Mouse (Mus musculus) CH12.LX (cell line): ENCODE results near the gene Adam15. TPM values are rescaled to one million over a fixed set of nuclear protein-coding genes. Genes with fewer than 3 reads are reported as not detected.

Experiments
- DNase-seq: peaks from one replicate; pipeline ENCODE4 v3.0.0-alpha.2; 2013; ENCODE audit errors: extremely low read depth
- H3K27ac ChIP-seq: 2 replicates; pipeline ENCODE4 v1.5.1; 2012; ENCODE audit warnings: low read depth, mild to moderate bottlenecking, control low read depth, moderate library complexity; ENCODE audit not compliant: insufficient read depth
- H3K27me3 ChIP-seq: replicated peaks from 2 replicates; pipeline ENCODE3; 2012; ENCODE audit warnings: inconsistent platforms
- H3K36me3 ChIP-seq, 2 experiments: replicated peaks in 1 of 2; 2 replicates each; pipeline versions ENCODE3 to v1.6.1; 2012; ENCODE audit warnings: inconsistent platforms in 1 of 2, low read length in 1 of 2, mild to moderate bottlenecking in 1 of 2, mixed read lengths in 1 of 2, moderate library complexity in 1 of 2; ENCODE audit not compliant: control insufficient read depth in 1 of 2, insufficient read depth in 1 of 2
- H3K4me1 ChIP-seq, 2 experiments: 2 replicates each; pipeline ENCODE4 v1.6.1; 2012; ENCODE audit warnings: inconsistent platforms in 1 of 2, moderate library complexity in 1 of 2; ENCODE audit not compliant: insufficient read depth in 2 of 2, control insufficient read depth in 1 of 2
- H3K4me2 ChIP-seq: 2 replicates; pipeline ENCODE4 v1.6.1; 2012; ENCODE audit warnings: low read depth, mild to moderate bottlenecking, control low read depth; ENCODE audit not compliant: poor library complexity, insufficient read depth, severe bottlenecking
- H3K4me3 ChIP-seq, 3 experiments: fragments of 150-350 bp in 1 of 3; sonication (generic) in 1 of 3; replicated peaks in 1 of 3; 2 replicates each; pipeline versions ENCODE3 to v1.5.1; 2011 to 2012; ENCODE audit warnings: low read depth in 2 of 3, low read length in 2 of 3, mild to moderate bottlenecking in 2 of 3, moderate library complexity in 2 of 3, control low read depth in 1 of 3, improper control_type of control experiment in 1 of 3, inconsistent platforms in 1 of 3, mixed read lengths in 1 of 3; ENCODE audit not compliant: poor library complexity in 1 of 3
- H3K79me2 ChIP-seq: replicated peaks from 2 replicates; pipeline ENCODE4 v1.6.1; 2012; ENCODE audit warnings: mild to moderate bottlenecking, moderate library complexity; ENCODE audit not compliant: control insufficient read depth, poor library complexity, insufficient read depth, severe bottlenecking; ENCODE audit errors: extremely low read depth
- H3K9ac ChIP-seq: 2 replicates; pipeline ENCODE4 v1.6.1; 2012; ENCODE audit warnings: low read depth, mild to moderate bottlenecking, control low read depth, moderate library complexity; ENCODE audit not compliant: insufficient read depth
- H3K9me3 ChIP-seq: replicated peaks from 2 replicates; pipeline ENCODE3; 2012; ENCODE audit warnings: low read length, inconsistent platforms, mixed read lengths
- BHLHE40 ChIP-seq: IDR thresholded peaks from 2 replicates; pipeline ENCODE4 v1.6.1; 2011; ENCODE audit warnings: mild to moderate bottlenecking, low read depth, low read length, improper control_type of control experiment
- CHD1 ChIP-seq: IDR thresholded peaks from 2 replicates; pipeline ENCODE4 v1.6.1; 2012; ENCODE audit warnings: low read depth, low read length, improper control_type of control experiment, inconsistent platforms
- CHD2 ChIP-seq: IDR thresholded peaks from 2 replicates; pipeline ENCODE4 v1.6.1; 2011; ENCODE audit warnings: low read length, improper control_type of control experiment
- CTCF ChIP-seq, 2 experiments: IDR thresholded peaks in 1 of 2; conservative IDR thresholded peaks in 1 of 2; 2 replicates each; pipeline ENCODE4 v1.5.1; 2011 to 2012; ENCODE audit warnings: low read depth in 2 of 2, low read length in 2 of 2, improper control_type of control experiment in 1 of 2, inconsistent platforms in 1 of 2, mild to moderate bottlenecking in 1 of 2, moderate library complexity in 1 of 2
- E2F4 ChIP-seq: IDR thresholded peaks from 2 replicates; pipeline ENCODE4 v1.6.1; 2011; ENCODE audit warnings: low read depth, low read length, improper control_type of control experiment; ENCODE audit not compliant: insufficient replicate concordance
- ELF1 ChIP-seq: IDR thresholded peaks from 2 replicates; pipeline ENCODE4 v1.6.1; 2014; ENCODE audit warnings: low read depth, mild to moderate bottlenecking, inconsistent platforms, low read length, improper control_type of control experiment
- ETS1 ChIP-seq: conservative IDR thresholded peaks from 2 replicates; pipeline ENCODE4 v1.6.1; 2012; ENCODE audit warnings: low read depth, mild to moderate bottlenecking, inconsistent platforms, low read length, improper control_type of control experiment, moderate library complexity
- GABPA ChIP-seq: IDR thresholded peaks from 2 replicates; pipeline ENCODE4 v1.6.1; 2012; ENCODE audit warnings: low read depth, low read length, improper control_type of control experiment, inconsistent platforms; ENCODE audit not compliant: insufficient replicate concordance
- HCFC1 ChIP-seq: IDR thresholded peaks from 2 replicates; pipeline ENCODE4 v1.6.1; 2012; ENCODE audit warnings: low read depth, mild to moderate bottlenecking, inconsistent platforms, low read length, improper control_type of control experiment
- IRF4 ChIP-seq: IDR thresholded peaks from 2 replicates; pipeline ENCODE4 v1.6.1; 2014; ENCODE audit warnings: low read depth, mild to moderate bottlenecking, inconsistent platforms, low read length, improper control_type of control experiment
- JUN ChIP-seq: IDR thresholded peaks from 2 replicates; pipeline ENCODE4 v1.6.1; 2011; ENCODE audit warnings: low read depth, mild to moderate bottlenecking, low read length, improper control_type of control experiment, moderate library complexity; ENCODE audit not compliant: insufficient read depth
- JUND ChIP-seq: conservative IDR thresholded peaks from 2 replicates; pipeline ENCODE4 v1.6.1; 2011; ENCODE audit warnings: low read depth, low read length, improper control_type of control experiment
- KAT2A ChIP-seq: IDR thresholded peaks from 2 replicates; pipeline ENCODE4 v1.6.1; 2012; ENCODE audit warnings: low read length, improper control_type of control experiment, inconsistent platforms; ENCODE audit not compliant: insufficient replicate concordance
- MAX ChIP-seq: IDR thresholded peaks from 2 replicates; pipeline ENCODE4 v1.6.1; 2011; ENCODE audit warnings: low read length, improper control_type of control experiment
- MXI1 ChIP-seq: IDR thresholded peaks from 2 replicates; pipeline ENCODE4 v1.6.1; 2011; ENCODE audit warnings: mild to moderate bottlenecking, low read depth, low read length, improper control_type of control experiment
- MYC ChIP-seq: IDR thresholded peaks from 2 replicates; pipeline ENCODE4 v1.6.1; 2011; ENCODE audit warnings: low read depth, mild to moderate bottlenecking, improper control_type of control experiment, low read length
- NELFE ChIP-seq: IDR thresholded peaks from 2 replicates; pipeline ENCODE4 v1.6.1; 2011; ENCODE audit warnings: low read depth, low read length, improper control_type of control experiment
- NRF1 ChIP-seq: IDR thresholded peaks from 2 replicates; pipeline ENCODE4 v1.6.1; 2014; ENCODE audit warnings: low read depth, mild to moderate bottlenecking, inconsistent platforms, low read length, improper control_type of control experiment, moderate library complexity
- PAX5 ChIP-seq: IDR thresholded peaks from 2 replicates; pipeline ENCODE4 v1.6.1; 2012; ENCODE audit warnings: low read length, inconsistent platforms, mixed read lengths
- RCOR1 ChIP-seq: conservative IDR thresholded peaks from 2 replicates; pipeline ENCODE4 v1.6.1; 2012; ENCODE audit warnings: low read depth, mild to moderate bottlenecking, inconsistent platforms, low read length, improper control_type of control experiment
- SIN3A ChIP-seq: IDR thresholded peaks from 2 replicates; pipeline ENCODE4 v1.6.1; 2012; ENCODE audit warnings: low read length, improper control_type of control experiment, inconsistent platforms
- SMC3 ChIP-seq: IDR thresholded peaks from 2 replicates; pipeline ENCODE4 v1.6.1; 2011; ENCODE audit warnings: low read depth, low read length, improper control_type of control experiment
- TCF12 ChIP-seq: IDR thresholded peaks from 2 replicates; pipeline ENCODE4 v1.6.1; 2014; ENCODE audit warnings: low read depth, mild to moderate bottlenecking, inconsistent platforms, low read length, improper control_type of control experiment
- USF1 ChIP-seq: IDR thresholded peaks from 2 replicates; pipeline ENCODE4 v1.6.1; 2014; ENCODE audit warnings: low read depth, mild to moderate bottlenecking, inconsistent platforms, low read length, improper control_type of control experiment
- USF2 ChIP-seq: conservative IDR thresholded peaks from 2 replicates; pipeline ENCODE4 v1.6.1; 2011; ENCODE audit warnings: low read depth, low read length, improper control_type of control experiment
- ZC3H11A ChIP-seq: IDR thresholded peaks from 2 replicates; pipeline ENCODE4 v1.6.1; 2012; ENCODE audit warnings: low read depth, mild to moderate bottlenecking, inconsistent platforms, low read length, improper control_type of control experiment
- ZKSCAN1 ChIP-seq: IDR thresholded peaks from 2 replicates; pipeline ENCODE4 v1.6.1; 2012; ENCODE audit warnings: low read depth, inconsistent platforms, low read length, improper control_type of control experiment, borderline replicate concordance
- ZMIZ1 ChIP-seq: IDR thresholded peaks from 2 replicates; pipeline ENCODE4 v1.6.1; 2012; ENCODE audit warnings: low read depth, mild to moderate bottlenecking, inconsistent platforms, low read length, improper control_type of control experiment
- dilution Hi-C: fragments of 300-500 bp; cut with MboI; formaldehyde crosslinking; loops from 2 replicates; pipeline ENCODE4 v1.14.3; 2020; ENCODE audit warnings: low sequenced_read_pairs; ENCODE audit not compliant: extremely low pct_unique_long_range_greater_than_20kb, extremely low pct_ligation_motif_present
- in situ Hi-C: fragments of 300-500 bp; cut with MboI; formaldehyde crosslinking; loops from 3 replicates; pipeline ENCODE4 v1.14.3; 2019; ENCODE audit warnings: low sequenced_read_pairs, low pct_ligation_motif_present, low pct_unique_long_range_greater_than_20kb, mixed read lengths
- polyA plus RNA-seq: library from polyadenylated mRNA; unstranded; fragments of >175 nt; gene quantifications from 2 replicates; pipeline ENCODE4 v1.2.1, GENCODE M21; 2012; ENCODE audit warnings: low read depth; ENCODE audit not compliant: insufficient read length
- total RNA-seq, 2 experiments: library from RNA; depleted of rRNA; stranded (reverse); fragments of 300-350 nt in 1 of 2; fragments of >200 nt in 1 of 2; gene quantifications; 2 replicates each; pipeline ENCODE4 v1.2.3; 2012 to 2014

Adam15 gene
- total and polyA plus RNA-seq, 3 experiments, result 5.8 to 39.1 (median 26.5) TPM

- no peak for TF ChIP-seq SIN3A
These were observed 17.8 kb downstream of the Adam15 start (continued) for GRCm38 (mm10) chr3:89332013-89332412.

DNA sequence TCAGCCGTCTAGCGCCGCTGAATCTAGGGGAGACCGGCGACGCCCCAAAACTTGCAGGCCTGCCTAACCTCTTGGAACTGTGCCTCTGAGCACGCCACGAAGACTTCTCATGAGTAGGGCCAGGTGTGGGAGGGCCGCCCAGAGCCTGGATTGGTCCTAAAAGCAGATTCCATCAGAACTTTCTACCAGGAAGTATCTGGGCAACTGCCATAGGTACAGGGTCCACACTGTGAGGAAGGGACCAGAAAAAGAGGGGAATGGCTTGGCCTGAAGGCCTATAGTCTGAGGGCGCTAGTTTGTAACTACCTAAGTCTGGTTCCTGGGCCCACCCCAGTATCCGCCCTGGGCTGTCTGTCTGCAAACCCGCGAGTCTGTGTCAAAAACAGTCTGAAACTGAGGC lies 18.2 kb downstream of the Adam15 start:
- no peaks in the 10 kb centered on the region for H3K9me3 ChIP-seq
- H3K9ac ChIP-seq, result no peak overlapping the region
- in situ Hi-C loops (loop anchor here (25.0 kb wide), 2 partner anchors 356 to 431 kb away; partner anchors contain the start of genes Chrnb2 and Ube2q1), dilution Hi-C loops (no loop called here)
- no peaks in the 10 kb centered on the region for H3K79me2 ChIP-seq
- H3K4me1 ChIP-seq, result peaks cover 10 to 23% of the 10 kb centered on the region in 2 experiments
- peaks cover 50% of the 10 kb centered on the region for H3K27me3 ChIP-seq
- no peak overlapping the region for H3K4me3 ChIP-seq
- no peak for TF ChIP-seq CHD1
- no peak for TF ChIP-seq USF1
- TF ChIP-seq E2F4, result no peak
- no peak for TF ChIP-seq ETS1
- no peaks in the 10 kb centered on the region for H3K36me3 ChIP-seq
- H3K27ac ChIP-seq, result no peak overlapping the region
- no peak overlapping the region for H3K4me2 ChIP-seq
- DNase-seq, result no peak

DNA sequence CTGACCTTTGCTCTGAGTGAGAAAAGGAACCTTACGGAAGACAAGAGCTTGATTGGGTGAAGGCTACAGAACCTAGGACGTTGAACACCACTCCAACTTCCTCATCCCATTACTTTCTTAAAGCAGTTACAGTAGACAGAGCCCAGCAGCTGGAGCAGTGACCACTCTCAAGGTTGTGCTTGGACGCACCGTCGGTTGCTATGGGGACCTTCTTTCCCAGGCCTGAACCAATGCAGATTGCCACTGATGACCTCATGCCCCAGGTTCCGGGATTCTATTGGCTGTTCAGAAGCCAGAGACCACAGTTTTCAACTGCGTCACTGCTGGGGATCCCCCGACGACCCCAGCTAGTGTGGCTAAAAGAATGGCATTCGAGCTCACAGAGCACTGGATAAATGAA lies 18.8 kb downstream of the Adam15 start:
- Histone ChIP-seq H3K27ac (no peak overlapping the region), H3K36me3 (no peaks in the 10 kb centered on the region), H3K9me3 (no peaks in the 10 kb centered on the region), H3K79me2 (no peaks in the 10 kb centered on the region), H3K9ac (no peak overlapping the region), H3K4me2 (no peak overlapping the region), H3K4me3 (no peak overlapping the region), H3K4me1 (peaks cover 9 to 20% of the 10 kb centered on the region in 2 experiments), H3K27me3 (peaks cover 46% of the 10 kb centered on the region)
- no peak for TF ChIP-seq ELF1
- no peak for TF ChIP-seq RCOR1
- TF ChIP-seq IRF4, result no peak
- TF ChIP-seq CHD2, result no peak
- TF ChIP-seq GABPA, result no peak
- TF ChIP-seq SIN3A, result 0 out of 2 replicates have a peak, but pooled peaks have one; percentile 33
- no peak for TF ChIP-seq SMC3
- TF ChIP-seq ZC3H11A, result no peak
- 0 out of 2 replicates have a peak, but pooled peaks have one; percentile 10 for TF ChIP-seq JUND
- peak; percentile 62; the same call in 1 of the 2 replicates for TF ChIP-seq MXI1
- no peak for TF ChIP-seq ZKSCAN1
- no peak for TF ChIP-seq TCF12
- TF ChIP-seq MYC, result no peak
- no peak for TF ChIP-seq USF2
- TF ChIP-seq MAX, result no peak
- TF ChIP-seq ZMIZ1, result no peak
- TF ChIP-seq CTCF (conservative IDR thresholded peaks at IDR 0.05 in 1 of 2, IDR thresholded peaks at IDR 0.05 in 1 of 2; ENCODE audit: low read depth in 2 of 2, low read length in 2 of 2), result no peak
- no peak for TF ChIP-seq PAX5
- TF ChIP-seq NELFE, result no peak
- TF ChIP-seq JUN, result peak; percentile 60
- TF ChIP-seq BHLHE40, result no peak
- TF ChIP-seq NRF1, result no peak
- no peak for TF ChIP-seq HCFC1
- TF ChIP-seq KAT2A, result no peak
- TF ChIP-seq E2F4, result no peak
- TF ChIP-seq ETS1, result no peak
- in situ Hi-C loops, result loop anchor here (25.0 kb wide), 2 partner anchors 356 to 431 kb away; partner anchors contain the start of genes Chrnb2 and Ube2q1
- no peak for DNase-seq
- dilution Hi-C loops, result no loop called here
